Mouse (Mus musculus) forebrain, postnatal 0 days (tissue): ENCODE data around the gene Acvr1. TPM values are rescaled to one million over a fixed set of nuclear protein-coding genes. Genes with fewer than 3 reads are reported as not detected.

Experiments used
- ATAC-seq: fragments of 200-750 bp; cut with Nextera tagmentation; 2 replicates; pipeline ENCODE4 v1.8.0; 2017; ENCODE audit warnings: mild to moderate bottlenecking, moderate library complexity
- DNase-seq: peaks from one replicate; pipeline ENCODE4 v3.0.0-alpha.2; 2015
- H3K27ac ChIP-seq: fragments of 300-500 bp; sonication (generic); 2 replicates; pipeline ENCODE4 v1.5.1; 2014; ENCODE audit warnings: low read depth, mild to moderate bottlenecking, antibody characterized with exemption, low read length, moderate library complexity, mixed read lengths
- H3K27me3 ChIP-seq: fragments of 300-500 bp; sonication (generic); 2 replicates; pipeline ENCODE4 v1.6.1; 2014; ENCODE audit warnings: mild to moderate bottlenecking, low read length, mixed read lengths; ENCODE audit not compliant: insufficient read depth
- H3K36me3 ChIP-seq: fragments of 300-500 bp; sonication (generic); 2 replicates; pipeline ENCODE4 v1.6.1; 2014; ENCODE audit warnings: mild to moderate bottlenecking, moderate library complexity; ENCODE audit not compliant: insufficient read depth
- H3K4me1 ChIP-seq: fragments of 300-500 bp; sonication (generic); 2 replicates; pipeline ENCODE4 v1.6.1; 2014; ENCODE audit warnings: antibody characterized with exemption; ENCODE audit not compliant: insufficient read depth
- H3K4me2 ChIP-seq: fragments of 300-500 bp; sonication (generic); 2 replicates; pipeline ENCODE4 v1.6.1; 2014; ENCODE audit warnings: low read depth, mild to moderate bottlenecking, moderate library complexity
- H3K4me3 ChIP-seq: fragments of 300-500 bp; sonication (generic); 2 replicates; pipeline ENCODE4 v1.5.1; 2014; ENCODE audit warnings: low read depth, low read length, mixed read lengths
- H3K9ac ChIP-seq: fragments of 300-500 bp; sonication (generic); 2 replicates; pipeline ENCODE4 v1.6.1; 2014; ENCODE audit warnings: mild to moderate bottlenecking
- H3K9me3 ChIP-seq: fragments of 300-500 bp; sonication (generic); 2 replicates; pipeline ENCODE4 v1.6.1; 2016; ENCODE audit warnings: low read length
- CTCF ChIP-seq: sonication (generic); IDR thresholded peaks from 2 replicates; pipeline ENCODE4 v1.5.1; 2016; ENCODE audit warnings: antibody characterized with exemption, control low read depth, low read depth
- WGBS: fragments of 180-500 bp; shearing (Covaris S2); extraction: QIAGEN DNeasy Blood & Tissue Kit; methylation state at CpG from one replicate; pipeline ENCODE4 v1.1.7; 2014; 5-methylcytosine and 5-hydroxymethylcytosine counted together
- polyA plus RNA-seq: library from polyadenylated mRNA; unstranded; fragments of >200 nt; fragmentation: Nextera tagmentation; extraction: Ambion mirVana; gene quantifications from 2 replicates; pipeline ENCODE4 v1.2.1, GENCODE M21; 2015
- total RNA-seq: library from RNA; depleted of rRNA; stranded (reverse); fragments of >200 nt; gene quantifications from 2 replicates; pipeline ENCODE4 v1.2.3, GENCODE M21; 2014

The Acvr1 gene
- total and polyA plus RNA-seq, 2 experiments from 2014 or later, result 6.4 to 16.4 TPM

DNA sequence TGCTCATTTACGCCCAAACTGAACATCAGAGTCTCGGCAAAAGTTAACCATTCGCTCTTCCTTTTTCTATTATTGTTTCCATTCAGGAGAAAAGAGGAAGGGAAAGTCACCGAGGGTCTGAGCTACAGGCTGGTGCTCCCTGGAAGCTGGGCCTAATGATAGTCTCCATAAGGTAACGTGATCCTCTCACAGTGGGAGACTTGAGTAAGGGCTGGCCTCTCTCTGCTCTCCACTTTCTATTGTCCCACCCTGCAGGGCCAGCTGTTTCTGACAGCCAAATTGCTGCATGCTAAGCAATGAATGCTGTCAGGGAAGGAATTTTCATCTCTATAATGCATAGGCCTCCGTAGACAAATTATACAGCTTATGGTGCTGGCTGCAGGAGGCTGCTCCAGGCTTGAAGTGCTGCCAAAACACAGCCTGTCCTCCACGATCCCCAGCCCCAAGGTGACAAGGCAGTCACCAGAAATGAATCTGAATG is 33.4 kb downstream of the Acvr1 start:
- Histone ChIP-seq H3K9me3 (no peaks in the 10 kb centered on the region), H3K4me2 (no peak overlapping the region), H3K27me3 (no peaks in the 10 kb centered on the region), H3K4me3 (no peak overlapping the region), H3K9ac (no peak overlapping the region), H3K4me1 (peaks cover 19% of the 10 kb centered on the region), H3K36me3 (peaks cover 4% of the 10 kb centered on the region; the same call in 1 of the 2 replicates), H3K27ac (peak overlapping the region; percentile 62; the same call in 1 of the 2 replicates)
- peak; percentile 40 for ATAC-seq
- 22% methylated on average over 7 of the region's 7 CpGs for WGBS
- DNase-seq, result no peak
- TF ChIP-seq CTCF, result no peak

GRCm38 (mm10) chr2:58532260-58532850 is 34.6 kb downstream of the Acvr1 start:
- no peaks in the 10 kb centered on the region for H3K27me3 ChIP-seq
- H3K4me1 ChIP-seq, result peaks cover 19% of the 10 kb centered on the region
- peaks cover 4% of the 10 kb centered on the region; the same call in 1 of the 2 replicates for H3K36me3 ChIP-seq
- ATAC-seq, result peak; percentile 93
- peak overlapping the region; percentile 26; the same call in 1 of the 2 replicates for H3K4me2 ChIP-seq
- H3K9me3 ChIP-seq, result no peaks in the 10 kb centered on the region
- peak; percentile 86 for DNase-seq
- H3K4me3 ChIP-seq, result no peak overlapping the region
- TF ChIP-seq CTCF, result no peak
- no peak overlapping the region for H3K9ac ChIP-seq
- 9% methylated on average over 10 of the region's 10 CpGs for WGBS
- H3K27ac ChIP-seq, result peak overlapping the region; percentile 36

DNA sequence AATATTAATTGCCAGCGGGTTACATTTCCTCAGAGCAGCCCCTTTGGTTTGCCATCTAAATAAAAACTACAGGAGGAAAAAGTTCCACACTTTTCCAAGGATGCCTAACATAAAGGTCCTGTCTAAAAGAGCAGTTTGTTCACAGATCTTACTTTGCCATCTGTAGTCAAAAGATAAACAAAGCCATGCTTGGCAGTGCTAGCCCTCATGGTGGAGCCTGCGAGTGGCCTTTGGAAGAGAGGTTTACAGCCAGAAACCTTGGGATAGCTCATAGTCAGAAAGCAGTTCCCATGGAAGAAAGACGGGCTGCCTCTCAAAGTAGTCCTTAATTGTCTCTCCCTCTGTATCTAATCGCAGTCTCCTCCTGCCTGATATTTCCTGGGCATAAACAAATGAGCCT is 36.4 kb downstream of the Acvr1 start:
- H3K4me2 ChIP-seq, result no peak overlapping the region
- H3K4me1 ChIP-seq, result peaks cover 19% of the 10 kb centered on the region
- H3K4me3 ChIP-seq, result no peak overlapping the region
- H3K9me3 ChIP-seq, result no peaks in the 10 kb centered on the region
- no peak for DNase-seq
- no peaks in the 10 kb centered on the region for H3K36me3 ChIP-seq
- no peak overlapping the region for H3K27ac ChIP-seq
- no peak for ATAC-seq
- WGBS, result 47% methylated on average over 4 of the region's 4 CpGs
- no peak for TF ChIP-seq CTCF
- no peaks in the 10 kb centered on the region for H3K27me3 ChIP-seq
- no peak overlapping the region for H3K9ac ChIP-seq

DNA sequence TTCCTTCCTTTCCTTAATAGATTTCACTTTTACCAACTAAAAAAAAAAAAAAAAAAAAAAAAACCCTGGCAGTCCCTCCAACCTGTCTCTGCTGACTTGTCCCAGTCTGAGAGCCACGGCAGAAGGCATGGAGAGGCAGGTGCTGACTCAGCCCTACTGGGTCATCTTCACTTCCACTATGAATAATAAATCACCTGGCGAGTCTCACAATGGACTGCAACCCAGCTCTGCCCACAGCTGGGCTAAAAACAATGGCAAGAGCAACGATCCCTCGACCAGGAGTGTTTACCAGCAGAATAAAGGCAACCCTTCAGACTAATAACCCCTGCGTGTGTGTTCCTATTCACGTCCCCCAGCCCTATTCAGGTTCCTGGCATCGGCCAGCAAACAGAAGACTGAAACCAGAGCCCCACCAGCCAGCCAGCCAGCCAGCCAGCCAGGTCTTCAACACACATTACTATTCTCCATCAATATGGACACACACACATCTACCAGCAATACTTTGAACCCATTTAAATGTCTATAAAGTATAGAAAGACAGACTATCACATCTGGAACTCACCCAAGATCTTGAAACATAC is 37.0 kb downstream of the Acvr1 start:
- ATAC-seq (no peak), DNase-seq (no peak)
- H3K27me3 ChIP-seq, result no peaks in the 10 kb centered on the region
- 8% methylated on average over 7 of the region's 7 CpGs for WGBS
- TF ChIP-seq CTCF, result no peak
- H3K9me3 ChIP-seq, result no peaks in the 10 kb centered on the region
- no peak overlapping the region for H3K4me2 ChIP-seq
- no peak overlapping the region for H3K4me3 ChIP-seq
- H3K36me3 ChIP-seq, result no peaks in the 10 kb centered on the region
- H3K4me1 ChIP-seq, result peaks cover 18% of the 10 kb centered on the region
- no peak overlapping the region for H3K9ac ChIP-seq
- no peak overlapping the region for H3K27ac ChIP-seq

DNA sequence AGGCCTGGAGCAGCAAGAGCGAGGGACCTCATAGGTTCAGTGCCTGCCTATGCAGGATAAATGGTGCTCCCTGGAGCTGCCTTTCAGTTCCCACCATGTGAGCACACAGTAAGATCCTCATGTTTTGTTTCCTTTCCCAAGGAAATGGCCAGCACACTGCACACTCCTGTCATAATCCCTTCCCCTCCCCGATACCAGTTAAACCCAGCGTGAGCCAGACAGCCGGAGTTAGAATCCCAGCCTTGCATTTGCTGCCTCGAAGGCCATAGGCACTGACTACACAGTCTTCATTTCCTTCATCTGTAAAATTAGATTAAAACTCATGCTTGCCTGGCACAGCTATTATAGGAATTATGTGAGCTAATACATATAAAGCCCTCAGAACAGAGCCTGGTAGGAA is 37.6 kb downstream of the Acvr1 start:
- DNase-seq, result no peak
- H3K4me1 ChIP-seq, result peaks cover 16% of the 10 kb centered on the region
- H3K9me3 ChIP-seq, result no peaks in the 10 kb centered on the region
- H3K27ac ChIP-seq, result no peak overlapping the region
- no peak overlapping the region for H3K4me2 ChIP-seq
- TF ChIP-seq CTCF, result no peak
- H3K9ac ChIP-seq, result no peak overlapping the region
- H3K4me3 ChIP-seq, result no peak overlapping the region
- ATAC-seq, result no peak
- no peaks in the 10 kb centered on the region for H3K27me3 ChIP-seq
- WGBS, result 54% methylated on average over 5 of the region's 5 CpGs
- H3K36me3 ChIP-seq, result no peaks in the 10 kb centered on the region

DNA sequence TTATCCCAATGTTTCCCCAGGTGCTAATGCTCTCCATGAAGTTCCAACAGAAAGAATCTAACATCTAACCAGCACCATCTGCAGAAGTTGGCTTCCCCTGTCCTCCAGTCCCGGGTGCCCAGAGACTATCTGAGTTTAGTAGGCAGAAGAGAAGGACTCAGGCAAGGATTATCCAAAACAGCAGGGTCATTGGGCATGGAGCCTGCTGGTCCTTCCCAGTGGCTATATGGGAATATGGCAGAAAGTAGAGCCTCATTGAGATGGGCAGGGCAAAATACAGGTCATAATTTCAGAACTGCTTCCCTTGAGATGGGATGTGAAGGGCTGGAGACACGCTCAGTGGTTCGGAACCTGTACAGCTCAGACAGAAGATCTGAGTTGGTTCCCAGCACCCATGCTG is 39.2 kb downstream of the Acvr1 start:
- WGBS, result 77% methylated on average over 3 of the region's 3 CpGs
- ATAC-seq (no peak), DNase-seq (no peak)
- peaks cover 13% of the 10 kb centered on the region; the same call in 1 of the 2 replicates for H3K4me1 ChIP-seq
- H3K9ac ChIP-seq, result no peak overlapping the region
- H3K27ac ChIP-seq, result no peak overlapping the region
- no peak overlapping the region for H3K4me2 ChIP-seq
- no peaks in the 10 kb centered on the region for H3K9me3 ChIP-seq
- H3K27me3 ChIP-seq, result no peaks in the 10 kb centered on the region
- no peak overlapping the region for H3K4me3 ChIP-seq
- TF ChIP-seq CTCF, result no peak
- H3K36me3 ChIP-seq, result no peaks in the 10 kb centered on the region

DNA sequence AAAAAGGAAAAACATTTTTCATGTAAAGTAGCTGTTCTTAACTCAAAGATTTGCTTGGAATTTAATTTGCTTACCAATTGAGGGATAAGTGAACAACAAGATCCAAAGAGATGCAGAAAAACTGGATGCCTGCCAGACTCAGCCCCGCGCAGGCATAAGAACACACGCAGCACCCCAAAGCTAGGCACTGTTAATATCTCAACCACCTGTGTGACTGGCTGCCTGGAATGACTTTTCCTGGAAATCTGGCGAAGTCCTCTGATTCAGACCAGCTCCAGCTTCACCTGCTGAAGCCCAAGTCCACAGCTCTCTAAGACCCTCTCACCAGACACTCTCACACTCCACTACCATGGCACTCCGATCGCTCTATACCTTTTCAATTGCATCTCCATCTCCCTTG is 42.6 kb downstream of the Acvr1 start:
- Histone ChIP-seq H3K27me3 (no peaks in the 10 kb centered on the region), H3K27ac (no peak overlapping the region), H3K9ac (no peak overlapping the region), H3K4me2 (no peak overlapping the region), H3K36me3 (no peaks in the 10 kb centered on the region), H3K9me3 (no peaks in the 10 kb centered on the region), H3K4me1 (0 out of 2 replicates have a peak, but pooled peaks cover 6% of the 10 kb centered on the region), H3K4me3 (no peak overlapping the region)
- ATAC-seq (no peak), DNase-seq (peak; percentile 45)
- TF ChIP-seq CTCF, result no peak
- WGBS, result 51% methylated on average over 6 of the region's 6 CpGs
